Mouse (Mus musculus) gastrocnemius, postnatal 36 days (tissue): ENCODE data around the gene E430018J23Rik. TPM values are rescaled to one million over a fixed set of nuclear protein-coding genes. Genes with fewer than 3 reads are reported as not detected.
"Not testable (repeated sequence)": the region's sequence is repeated elsewhere in the genome, so short reads cannot be mapped to it uniquely, and the experiment has no call there.

ENCODE experiments used
- DNase-seq, 2 experiments: peaks; one replicate each; pipeline ENCODE4 v3.0.0; 2022
- intact Hi-C: fragments of 180-260 bp; cut with DNase I; formaldehyde crosslinking; loops from one replicate; pipeline ENCODE4 v1.15.1; 2025
- total RNA-seq, 2 experiments: library from RNA; stranded (reverse); gene quantifications; 2 replicates each; pipeline ENCODE4 v1.2.3; 2021

E430018J23Rik gene
- total RNA-seq, 2 experiments from 2014 or later, result 1.3 to 2.6 TPM

- intact Hi-C loops, result loop anchor here (5.0 kb wide), 1 partner anchor 76 kb away; no protein-coding TSS in a partner anchor
- no peak for DNase-seq
Measured at GRCm38 (mm10) chr7:127343351-127344019, 49.9 kb downstream of the E430018J23Rik start.

- no peak for DNase-seq
- intact Hi-C loops, result loop anchor here (5.0 kb wide), 1 partner anchor 76 kb away; no protein-coding TSS in a partner anchor
Measured at GRCm38 (mm10) chr7:127342888-127343287, 50.5 kb downstream of the E430018J23Rik start.

GRCm38 (mm10) chr7:127342332-127342731 lies 51.1 kb downstream of the E430018J23Rik start:
- intact Hi-C loops, result loop anchor here (5.0 kb wide), 1 partner anchor 75 kb away; no protein-coding TSS in a partner anchor
- DNase-seq, result no peak

- not testable (repeated sequence) for DNase-seq
- intact Hi-C loops, result loop anchor here (5.0 kb wide), 1 partner anchor 75 kb away; no protein-coding TSS in a partner anchor
Measured at GRCm38 (mm10) chr7:127341861-127342260, 51.6 kb downstream of the E430018J23Rik start.

GRCm38 (mm10) chr7:127341356-127341755 lies 52.1 kb downstream of the E430018J23Rik start:
- no peak for DNase-seq
- intact Hi-C loops, result loop anchor here (5.0 kb wide), 1 partner anchor 74 kb away; no protein-coding TSS in a partner anchor

Other genes with a start within 250 kb of the E430018J23Rik start
- gene Cd2bp2, start 197.6 kb downstream of the E430018J23Rik start, total RNA-seq, result 10 to 100 TPM; 24.1 to 28.0 TPM
- gene Tbc1d10b, start 185.2 kb downstream of the E430018J23Rik start, total RNA-seq, result 10 to 100 TPM; 25.4 to 31.3 TPM
- gene Mylpf, start 184.7 kb downstream of the E430018J23Rik start, total RNA-seq, result over 10,000 TPM; 37,212 to 46,634 TPM
- gene Zfp553, start 160.6 kb downstream of the E430018J23Rik start, total RNA-seq, result 1 to 10 TPM; 3.6 to 4.2 TPM
- gene Sept1, start 160.5 kb downstream of the E430018J23Rik start, total RNA-seq, result 1 to 10 TPM; 1.4 to 2.4 TPM
- gene Zfp771, start 149.4 kb downstream of the E430018J23Rik start, total RNA-seq, result 10 to 100 TPM; 16.4 to 16.8 TPM
- gene Dctpp1, start 132.9 kb downstream of the E430018J23Rik start, total RNA-seq, result 10 to 100 TPM; 26.8 to 29.1 TPM
- 10 to 100 TPM; 28.5 to 30.0 TPM for gene Sephs2, start 119.6 kb downstream of the E430018J23Rik start, total RNA-seq
- under 1 TPM; 0.27 to 0.79 TPM for gene Itgal, start 97.4 kb downstream of the E430018J23Rik start, total RNA-seq
- 10 to 100 TPM; 29.4 to 30.7 TPM for gene Zfp768, start 48.0 kb downstream of the E430018J23Rik start, total RNA-seq
- 1 to 10 TPM; 1.6 to 3.2 TPM for gene Zfp747, start 17.6 kb downstream of the E430018J23Rik start, total RNA-seq
- gene 9130019O22Rik, start 6.5 kb downstream of the E430018J23Rik start, total RNA-seq, result 1 to 10 TPM; 1.3 to 2.0 TPM
- gene Zfp764, start 13.2 kb upstream of the E430018J23Rik start, total RNA-seq, result 1 to 10 TPM in 1 of 2 experiments, under 1 TPM in 1; 0.89 to 2.1 TPM
- gene Zfp688, start 28.4 kb upstream of the E430018J23Rik start, total RNA-seq, result 1 to 10 TPM; 1.3 to 1.7 TPM
- under 1 TPM; 0.69 to 0.87 TPM for gene Zfp689, start 55.5 kb upstream of the E430018J23Rik start, total RNA-seq
- gene Prr14, start 66.0 kb upstream of the E430018J23Rik start, total RNA-seq, result 10 to 100 TPM; 14.7 to 19.3 TPM
- 10 to 100 TPM; 15.0 to 24.6 TPM for gene Fbrs, start 85.6 kb upstream of the E430018J23Rik start, total RNA-seq
- gene Srcap, start 118.4 kb upstream of the E430018J23Rik start, total RNA-seq, result 10 to 100 TPM; 43.7 to 51.0 TPM
- gene Gm42715, start 126.0 kb upstream of the E430018J23Rik start, total RNA-seq, result 1 to 10 TPM; 4.2 to 5.4 TPM
- gene Tmem265, start 167.8 kb upstream of the E430018J23Rik start, total RNA-seq, result not detected
- 1 to 10 TPM; 7.6 to 9.8 TPM for gene Phkg2, start 179.7 kb upstream of the E430018J23Rik start, total RNA-seq
- 1 to 10 TPM; 2.6 to 3.5 TPM for gene Ccdc189, start 195.0 kb upstream of the E430018J23Rik start, total RNA-seq
- 10 to 100 TPM; 26.8 to 31.6 TPM for gene Rnf40, start 195.1 kb upstream of the E430018J23Rik start, total RNA-seq
- gene Zfp629, start 222.2 kb upstream of the E430018J23Rik start, total RNA-seq, result 10 to 100 TPM in 1 of 2 experiments, 1 to 10 TPM in 1; 6.1 to 10.4 TPM